Mouse (Mus musculus): Measurements from ENCODE around the gene Cd5l.

Gene Cd5l

DNA sequence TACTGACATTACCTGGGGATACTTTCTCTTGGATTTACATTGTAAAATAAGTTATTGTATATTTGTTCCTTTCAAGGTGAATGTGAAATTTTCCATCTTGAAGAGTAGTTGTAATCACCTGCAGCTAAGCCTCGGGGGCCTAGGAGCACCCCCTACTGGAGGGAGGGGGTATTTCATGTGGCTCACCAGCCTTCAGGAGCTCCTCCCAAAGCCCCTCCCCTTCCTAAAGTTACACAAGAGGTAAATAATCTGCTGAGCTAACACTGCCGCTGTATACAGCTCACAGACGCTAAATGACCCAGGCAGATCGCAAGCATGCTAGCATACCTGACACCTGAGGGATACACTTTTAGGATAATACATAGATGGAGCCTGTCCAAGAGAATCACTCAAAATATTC, 50.5 kb downstream of the Cd5l start:
- no peak for DNase-seq (ENCODE audit: low spot score)

DNA sequence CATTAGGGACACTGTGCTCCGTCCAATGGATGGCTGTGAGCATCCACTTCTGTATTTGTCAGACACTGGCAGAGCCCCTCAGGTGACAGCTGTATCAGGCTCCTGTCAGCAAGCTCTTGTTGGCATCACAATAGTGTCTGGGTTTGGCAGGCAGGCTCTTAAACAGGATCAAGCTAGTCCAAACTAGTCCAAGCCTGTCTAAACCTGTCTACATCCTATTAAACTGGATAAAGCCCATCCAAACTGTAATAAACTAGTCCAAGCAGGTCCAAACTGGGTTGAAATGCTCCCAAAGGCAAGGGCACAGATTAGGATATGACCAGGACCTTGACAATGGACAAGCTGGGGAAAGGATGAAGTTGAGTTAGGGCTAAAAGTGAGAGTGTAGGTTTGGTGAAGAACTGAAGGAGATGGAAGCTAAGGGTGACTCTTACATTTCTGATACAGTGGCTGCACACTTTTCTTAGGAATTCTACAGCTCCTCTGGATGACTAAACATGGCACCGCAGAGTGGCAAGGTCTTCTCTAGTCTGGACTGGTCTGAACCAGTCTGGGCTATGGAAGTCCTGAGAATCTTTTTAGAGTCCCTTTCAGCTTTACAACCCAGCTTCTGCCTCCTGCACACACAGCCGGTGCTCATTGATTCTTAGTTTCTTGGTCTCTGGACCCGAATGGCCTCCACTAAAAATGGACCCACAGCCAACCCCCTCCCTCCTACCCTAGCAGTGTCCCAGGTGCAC, 51.7 kb downstream of the Cd5l start:
- no peak for DNase-seq (ENCODE audit: low spot score)

DNA sequence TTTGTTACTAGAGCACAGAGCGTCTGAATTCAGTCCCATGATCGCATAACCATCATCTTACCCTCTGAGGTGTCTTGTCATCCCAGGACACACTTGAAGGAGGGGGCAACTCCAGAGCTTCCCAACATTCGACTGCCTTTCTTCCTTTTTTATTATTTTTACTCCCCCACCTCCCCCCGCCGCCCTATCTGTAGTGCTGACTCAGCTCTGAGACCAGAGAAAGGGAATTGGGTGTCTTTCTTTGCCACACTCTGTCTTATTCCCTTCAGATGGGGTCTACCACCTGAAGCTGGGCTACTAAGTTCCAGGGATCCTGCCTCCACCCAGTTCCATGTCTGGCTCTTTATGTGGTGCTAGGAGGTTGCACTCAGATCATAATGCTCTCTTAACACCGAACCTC, 52.9 kb downstream of the Cd5l start:
- no peak for DNase-seq (ENCODE audit: low spot score)

DNA sequence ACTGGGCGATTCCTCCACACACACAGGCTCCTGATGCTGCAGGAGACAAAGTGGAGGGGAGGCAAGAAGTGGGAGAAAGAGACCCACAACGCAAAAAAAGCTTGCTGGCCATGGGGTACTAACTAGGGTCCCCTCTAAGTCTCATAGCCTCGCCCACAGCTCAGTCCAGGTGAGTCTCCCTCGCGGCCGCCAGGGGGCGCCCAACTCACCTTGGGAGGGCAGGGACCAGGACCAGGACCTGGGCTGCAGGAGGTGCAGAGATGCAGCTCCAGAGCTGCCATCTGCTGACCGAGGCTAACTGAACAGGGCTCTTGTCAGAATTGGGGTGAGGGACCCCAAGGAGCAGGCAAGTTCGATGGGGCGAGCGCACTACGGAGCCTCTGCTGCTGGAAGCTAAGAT, 53.5 kb downstream of the Cd5l start:
- no peak for DNase-seq (ENCODE audit: low spot score)

DNA sequence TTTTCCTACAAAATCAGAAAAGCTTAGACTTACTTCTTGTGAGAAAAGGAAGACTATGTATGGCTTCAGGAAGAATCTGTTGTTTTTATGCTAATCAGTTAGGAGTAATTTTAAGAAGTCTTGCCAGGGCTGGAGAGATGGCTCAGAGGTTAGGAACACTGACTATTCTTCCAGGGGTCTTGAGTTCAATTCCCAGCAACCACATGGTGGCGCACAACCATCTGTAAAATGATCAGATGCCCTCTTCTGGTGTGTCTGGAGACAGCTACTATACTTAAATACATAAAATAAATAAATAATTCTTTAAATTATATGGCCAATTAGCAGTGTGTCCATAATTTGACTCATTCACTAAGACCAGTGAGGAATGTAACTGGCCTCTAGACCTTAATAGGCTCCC, 63.0 kb downstream of the Cd5l start:
- DNase-seq (ENCODE audit: low spot score): no peak
